Mouse (Mus musculus) brain, embryonic 14.5 days (tissue): ENCODE measurements around the gene Irf3.

Source experiments
- CTCF ChIP-seq: fragments of 200-500 bp; IDR thresholded peaks from 2 replicates; pipeline ENCODE4 v1.5.1; 2012; ENCODE audit warnings: inconsistent platforms, mild to moderate bottlenecking, moderate library complexity, borderline replicate concordance; ENCODE audit not compliant: insufficient read depth, insufficient read length; ENCODE audit errors: extremely low read depth
- POLR2A ChIP-seq: fragments of 200-500 bp; IDR thresholded peaks from 2 replicates; pipeline ENCODE4 v1.6.1; 2012; ENCODE audit warnings: mild to moderate bottlenecking, inconsistent platforms, borderline replicate concordance; ENCODE audit not compliant: poor library complexity, insufficient read depth, insufficient read length, severe bottlenecking; ENCODE audit errors: extremely low read depth

GRCm38 (mm10) chr7:44997940-44998428 is 536 bp downstream of the Irf3 start:
- TF ChIP-seq POLR2A (no peak), CTCF (no peak)
